Mouse (Mus musculus) mouse trophoblast stem cell (cell line): ENCODE results near the gene 2900011O08Rik.
"Not testable (repeated sequence)": the region's sequence is repeated elsewhere in the genome, so short reads cannot be mapped to it uniquely, and the experiment has no call there.

Experiments
- in situ Hi-C, 2 experiments: fragments of 300-500 bp; cut with MseI, MboI; formaldehyde crosslinking; loops; 2 replicates in 1 of 2; 3 replicates in 1 of 2; pipeline ENCODE4 v1.15.1; 2025

The 2900011O08Rik gene

DNA sequence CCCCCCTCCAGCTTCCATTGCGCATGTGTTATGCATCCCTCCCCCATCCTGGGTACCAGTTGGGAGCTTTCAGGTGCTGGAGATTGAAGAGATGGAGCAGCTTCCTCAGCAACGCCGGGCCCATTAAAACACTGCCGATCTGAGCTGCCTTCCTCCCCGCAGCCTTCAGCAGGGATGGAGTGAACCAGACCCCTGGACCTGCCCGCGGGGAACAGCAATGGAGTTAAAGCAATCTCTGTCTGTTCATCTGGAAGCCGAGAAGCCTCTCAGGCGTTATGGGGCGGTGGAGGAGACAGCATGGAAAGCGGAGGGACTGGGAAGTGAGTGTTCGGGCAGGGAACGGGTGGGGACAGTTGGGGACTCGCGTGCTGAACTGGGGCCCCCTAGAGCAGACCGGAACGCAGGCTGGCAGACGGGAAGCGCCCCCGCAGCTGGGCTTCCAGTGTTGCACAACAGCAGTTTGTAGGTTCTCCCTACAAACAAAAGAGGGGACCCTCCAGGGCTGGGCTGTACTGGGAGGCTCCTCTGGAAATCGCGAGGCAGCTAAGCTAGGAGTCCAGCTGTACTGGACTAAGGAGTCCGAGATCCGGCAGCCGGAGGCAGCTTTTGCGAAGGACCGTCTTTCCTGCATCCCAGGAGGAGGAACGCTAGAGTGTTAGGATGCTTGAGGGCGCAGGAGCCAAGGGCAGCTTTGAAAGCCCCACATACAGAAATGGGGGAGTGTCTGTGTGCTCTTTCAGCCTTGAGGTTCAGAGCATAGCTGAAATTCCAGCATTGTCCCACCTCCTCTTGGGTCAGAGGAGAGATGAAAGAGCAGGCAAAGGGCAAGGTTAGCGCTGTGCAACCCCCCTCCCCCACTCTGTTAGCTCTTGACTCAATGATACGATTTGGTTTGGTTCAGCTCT, at the start of gene 2900011O08Rik, which contains the start of gene Ifitm7:
2900011O08Rik (plus strand) TSS at position 31 of the 905 bp plus-strand sequence.
Ifitm7 (minus strand) TSS at position 315 of the 905 bp plus-strand sequence.
- in situ Hi-C loops, result no loop called here

DNA sequence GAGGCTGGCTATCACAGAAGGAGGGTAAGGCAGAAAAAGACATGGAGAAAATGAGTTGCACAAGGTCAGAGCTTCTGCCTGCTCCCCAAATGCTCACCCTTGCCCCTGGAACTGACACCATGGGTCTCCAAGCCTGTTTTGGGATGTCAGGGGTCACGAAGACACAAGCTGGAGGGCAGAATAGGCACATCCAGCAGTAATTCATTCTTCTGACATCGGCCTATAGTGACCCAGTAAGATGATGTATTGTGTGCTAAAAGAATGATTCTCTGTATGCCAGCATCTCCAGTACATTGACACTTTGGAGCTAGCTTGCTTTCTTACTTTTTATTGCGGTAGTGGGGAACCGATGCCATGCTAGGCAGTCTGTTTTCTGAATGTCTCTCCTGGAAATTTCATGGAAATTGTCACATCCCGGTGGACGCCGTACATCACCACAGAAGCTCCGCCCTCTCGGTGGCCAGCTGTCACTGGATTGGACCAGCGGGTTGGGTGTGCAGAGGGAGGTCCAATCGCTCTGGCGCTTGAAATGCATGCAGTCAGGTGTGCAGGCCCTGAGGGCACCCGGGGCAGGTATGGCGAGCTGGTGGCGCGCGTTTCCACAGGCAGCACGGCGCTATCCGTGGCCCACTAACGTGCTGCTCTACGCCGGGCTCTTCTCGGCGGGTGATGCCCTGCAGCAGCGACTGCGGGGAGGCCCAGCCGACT, 46.1 kb upstream of the 2900011O08Rik start:
- in situ Hi-C loops, result no loop called here

DNA sequence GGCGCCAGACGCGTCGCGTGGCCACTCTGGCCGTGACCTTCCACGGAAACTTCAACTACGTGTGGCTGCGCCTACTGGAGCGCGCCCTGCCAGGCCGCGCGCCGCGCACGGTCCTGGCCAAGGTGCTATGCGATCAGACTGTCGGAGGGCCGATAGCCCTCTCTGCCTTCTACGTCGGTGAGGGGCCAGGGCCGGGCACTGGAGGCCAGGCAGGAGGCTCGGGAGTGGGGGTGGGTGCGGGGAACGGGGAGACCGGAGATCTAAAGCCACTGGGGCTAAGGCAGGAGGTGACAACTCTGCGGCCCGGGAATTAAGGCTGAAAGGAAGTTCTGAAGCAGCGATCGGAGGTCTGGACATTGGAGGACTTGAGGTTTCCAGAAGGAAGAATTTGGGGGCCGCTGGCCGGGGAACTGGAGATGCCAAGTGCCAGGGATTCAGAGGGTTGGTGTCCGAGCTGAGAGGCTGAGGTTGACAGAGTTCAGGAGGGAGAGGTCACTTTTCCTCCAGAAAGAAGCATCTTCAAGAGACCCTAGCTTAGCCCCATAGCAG, 45.5 kb upstream of the 2900011O08Rik start:
- in situ Hi-C loops, result no loop called here

DNA sequence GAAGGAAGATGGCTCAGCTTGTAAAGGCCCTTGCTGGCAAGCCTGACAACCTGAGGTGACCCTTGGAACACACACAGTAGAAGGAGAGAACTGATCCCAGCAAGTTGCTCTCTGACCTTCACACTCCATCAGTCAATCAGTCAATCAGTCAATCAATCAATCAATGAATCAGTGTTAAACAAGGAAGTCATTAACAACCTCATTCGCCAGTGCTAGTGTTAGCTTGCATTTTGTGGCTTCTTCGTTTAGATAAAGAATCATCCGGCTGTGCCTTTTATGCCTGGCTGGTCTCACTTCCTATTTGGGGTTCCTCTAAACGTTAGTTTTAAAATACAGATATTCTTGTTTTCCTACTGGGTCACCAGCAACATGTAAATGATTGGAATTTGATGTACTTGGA, 42.2 kb upstream of the 2900011O08Rik start:
- in situ Hi-C loops, result no loop called here

DNA sequence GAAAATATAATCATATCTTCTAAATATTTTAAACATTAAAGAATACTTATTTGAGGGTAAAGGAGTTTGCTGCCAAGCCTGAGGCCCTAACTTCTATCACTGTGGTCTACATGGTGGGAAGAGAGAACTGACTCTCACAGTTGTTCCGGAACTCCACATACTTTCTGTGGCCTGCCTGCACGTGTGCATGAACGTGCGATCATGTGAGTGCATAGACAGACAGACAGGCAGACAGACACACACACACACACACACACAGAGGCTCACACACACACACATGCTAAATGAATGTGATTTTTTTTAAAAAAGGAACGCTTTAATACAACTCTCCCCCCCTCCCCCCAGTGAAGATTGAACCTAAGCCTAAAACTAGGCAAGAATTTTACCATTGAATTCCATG, 41.7 kb upstream of the 2900011O08Rik start:
- in situ Hi-C loops, result no loop called here

DNA sequence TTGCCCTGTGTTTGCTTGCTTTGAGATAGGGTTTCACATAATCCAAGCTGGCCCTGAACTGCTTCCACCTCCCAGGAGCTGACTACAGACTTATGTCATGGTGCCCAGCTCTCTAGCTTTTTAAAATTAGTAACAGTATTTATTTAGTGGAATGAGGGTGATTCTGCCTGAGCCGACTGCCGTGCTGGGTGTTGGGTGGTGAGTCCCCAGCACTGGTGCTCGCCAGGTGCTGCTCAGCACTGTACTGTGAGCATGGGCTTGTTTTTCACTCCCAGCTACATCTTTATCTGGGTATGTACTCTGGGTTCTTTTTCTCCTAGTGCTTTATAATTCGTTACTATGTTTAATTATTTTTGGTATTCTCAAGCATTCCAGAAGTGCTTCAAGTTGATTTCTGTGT, 41.3 kb upstream of the 2900011O08Rik start:
- in situ Hi-C loops, result no loop called here

DNA sequence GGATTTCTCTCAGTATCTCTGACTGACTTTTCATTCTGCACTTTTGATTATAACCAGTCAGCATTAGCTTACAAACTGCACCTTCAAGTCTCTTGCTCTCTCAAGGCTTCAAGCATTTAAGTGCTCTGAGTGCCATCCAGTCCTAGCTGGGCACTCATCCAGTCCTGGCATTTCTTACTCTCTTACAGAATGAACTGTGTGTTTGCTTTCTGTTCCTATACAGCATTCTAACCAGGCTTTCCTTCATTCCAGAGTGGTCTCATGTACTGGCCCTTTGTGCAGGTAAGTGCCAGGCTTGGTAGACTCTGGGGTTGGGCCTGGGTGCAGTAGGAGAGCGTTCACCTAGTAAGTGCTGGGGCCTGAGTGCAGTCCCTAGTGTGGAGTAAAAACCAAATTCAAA, 40.1 kb upstream of the 2900011O08Rik start:
- in situ Hi-C loops, result no loop called here

DNA sequence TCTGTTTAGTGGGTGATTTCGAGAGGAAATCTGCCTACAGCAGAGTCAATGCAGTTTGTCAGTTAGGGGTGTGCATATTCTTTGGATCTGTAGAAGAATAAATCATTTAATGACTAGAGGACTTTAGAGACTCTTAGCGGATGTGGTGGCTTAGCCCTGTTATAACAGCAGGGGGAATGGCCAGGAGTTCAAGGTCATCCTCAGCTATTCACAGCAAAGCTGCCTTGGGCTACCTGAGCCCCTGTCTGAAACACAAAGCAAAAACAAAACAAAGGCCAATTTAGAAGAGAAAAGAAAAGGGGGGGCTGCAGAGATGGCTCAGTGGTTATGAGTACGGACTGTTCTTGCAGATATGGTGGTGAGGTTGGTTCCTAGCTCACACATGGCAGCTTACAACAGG, 35.2 kb upstream of the 2900011O08Rik start:
- in situ Hi-C loops, result no loop called here

DNA sequence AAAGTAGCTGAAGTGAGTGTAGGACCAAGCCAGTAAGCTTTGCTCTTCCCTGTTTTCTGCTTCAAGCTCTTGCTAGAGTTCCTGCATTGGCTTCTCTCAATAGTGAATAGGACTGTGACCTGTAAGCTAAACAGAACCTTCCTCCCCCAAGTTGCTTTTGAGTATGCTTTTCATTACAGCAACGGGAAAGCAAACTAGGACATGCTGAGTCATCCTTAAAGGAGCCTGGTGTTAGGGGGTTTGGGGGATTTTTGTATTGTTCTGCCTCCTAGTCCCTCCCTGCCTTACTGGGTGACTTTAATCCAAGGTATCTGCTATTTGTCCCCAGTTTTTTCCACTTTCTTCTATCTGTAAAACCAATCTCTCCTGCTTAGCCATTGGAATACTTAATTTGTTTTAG, 24.4 kb upstream of the 2900011O08Rik start:
- in situ Hi-C loops, result no loop called here

DNA sequence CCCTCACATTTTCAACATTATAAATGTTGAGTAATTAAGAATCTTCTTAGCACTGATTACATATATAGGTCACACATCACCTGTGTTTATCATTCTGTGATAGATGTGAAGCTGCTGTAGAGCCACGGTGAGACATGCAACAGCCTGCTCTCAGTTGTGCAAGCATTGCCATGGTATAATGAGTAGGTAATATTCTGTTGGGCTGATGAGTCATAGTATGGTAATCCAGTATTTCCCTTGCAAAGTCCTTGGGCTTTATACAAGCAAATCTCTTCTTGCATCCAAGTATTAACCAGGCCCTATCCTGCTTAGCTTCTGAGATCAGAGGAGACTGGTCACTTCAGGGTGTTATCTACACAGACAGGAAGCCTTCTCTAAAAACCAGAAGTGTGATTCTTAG, 17.3 kb upstream of the 2900011O08Rik start:
- in situ Hi-C loops, result no loop called here

DNA sequence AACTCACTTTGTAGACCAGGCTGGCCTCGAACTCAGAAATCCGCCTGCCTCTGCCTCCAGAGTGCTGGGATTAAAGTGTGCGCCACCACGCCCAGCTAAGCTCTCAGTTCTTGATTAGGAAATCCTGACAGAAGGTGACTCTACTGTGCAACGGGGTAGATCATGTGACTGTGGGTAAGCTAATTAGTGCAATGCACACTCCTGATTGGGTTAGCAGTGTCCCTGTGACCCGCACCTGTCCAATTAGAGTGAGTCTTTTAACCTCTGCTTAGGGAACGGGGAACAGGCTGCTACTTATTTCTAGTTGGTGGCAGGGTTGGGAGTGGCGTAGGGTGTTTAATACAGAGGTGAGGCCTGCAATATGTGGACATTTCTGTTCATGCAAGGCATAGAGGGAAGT, 14.4 kb upstream of the 2900011O08Rik start:
- in situ Hi-C loops, result no loop called here

DNA sequence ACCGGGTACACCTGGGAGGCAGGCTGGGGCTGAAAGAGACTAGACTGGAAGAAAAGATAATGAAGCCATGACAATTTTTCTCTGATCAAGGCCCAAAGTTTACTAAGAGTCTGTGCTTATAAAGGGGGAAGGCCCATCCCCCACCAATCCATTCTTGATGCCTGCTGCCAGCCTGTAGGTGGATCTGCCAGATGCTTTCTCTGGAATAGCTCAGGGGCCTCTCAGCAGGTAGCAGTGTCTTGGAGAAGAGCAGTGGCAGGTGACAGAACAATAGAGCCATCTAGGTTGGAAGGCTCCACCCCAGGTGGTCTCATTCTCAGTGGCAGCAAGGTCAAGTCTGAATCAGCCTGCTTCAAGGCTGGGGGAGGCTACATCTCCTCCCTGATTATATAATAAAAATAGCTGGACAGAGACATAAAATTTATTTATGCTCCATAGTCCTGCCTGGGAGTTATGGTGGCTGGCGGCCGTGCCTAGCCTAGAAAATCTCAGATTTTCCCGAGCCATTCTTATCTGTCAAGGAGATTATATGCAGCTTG, 10.0 kb upstream of the 2900011O08Rik start:
- in situ Hi-C loops, result not testable (repeated sequence)

DNA sequence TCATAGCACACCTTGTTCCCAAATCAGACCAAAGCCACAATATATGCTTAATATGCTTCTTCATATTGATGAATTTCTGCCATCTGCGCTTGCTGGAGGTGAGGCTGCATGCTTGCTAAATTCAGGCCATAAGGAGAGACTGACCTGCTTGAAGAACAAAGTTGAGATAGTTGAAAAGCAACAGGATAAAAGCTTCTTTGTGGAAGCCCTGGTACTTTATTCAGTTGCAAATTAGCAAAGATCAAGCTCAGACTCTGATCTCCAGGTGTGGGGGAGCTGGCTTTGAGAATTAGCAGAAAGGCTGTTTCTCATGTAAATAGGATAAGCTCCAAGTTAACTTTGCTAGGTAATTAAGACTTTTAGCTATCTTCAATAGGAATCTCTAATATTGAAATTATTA, 9.4 kb upstream of the 2900011O08Rik start:
- in situ Hi-C loops, result not testable (repeated sequence)

DNA sequence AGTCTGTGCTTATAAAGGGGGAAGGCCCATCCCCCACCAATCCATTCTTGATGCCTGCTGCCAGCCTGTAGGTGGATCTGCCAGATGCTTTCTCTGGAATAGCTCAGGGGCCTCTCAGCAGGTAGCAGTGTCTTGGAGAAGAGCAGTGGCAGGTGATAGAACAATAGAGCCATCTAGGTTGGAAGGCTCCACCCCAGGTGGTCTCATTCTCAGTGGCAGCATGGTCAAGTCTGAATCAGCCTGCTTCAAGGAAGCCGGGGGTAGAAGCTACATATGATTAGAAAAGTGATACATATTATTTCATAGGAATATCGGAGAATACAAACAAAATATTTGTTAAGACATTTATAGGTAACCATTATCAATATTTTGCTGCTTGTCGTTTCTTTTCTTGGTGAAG, 4.7 kb upstream of the 2900011O08Rik start:
- in situ Hi-C loops, result not testable (repeated sequence)

DNA sequence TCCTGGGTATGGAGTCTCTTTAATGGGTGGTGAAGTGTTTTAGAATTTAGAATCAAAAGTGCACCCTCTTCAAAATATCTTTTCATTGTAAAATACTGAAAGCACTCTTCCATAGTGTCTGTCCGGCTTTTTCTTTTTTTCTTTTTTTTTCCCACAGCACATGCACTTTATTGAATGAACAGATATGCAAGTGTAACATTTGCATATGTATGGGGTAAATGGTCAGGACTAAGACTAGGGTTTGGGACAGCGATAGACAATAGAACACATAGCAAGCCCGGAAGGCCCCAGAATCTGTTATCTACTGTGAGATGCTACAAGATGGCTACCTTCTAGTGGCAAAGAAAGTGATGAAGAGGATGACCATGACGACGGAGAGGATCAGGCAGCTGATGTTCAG, 3.2 kb upstream of the 2900011O08Rik start:
- in situ Hi-C loops, result no loop called here

DNA sequence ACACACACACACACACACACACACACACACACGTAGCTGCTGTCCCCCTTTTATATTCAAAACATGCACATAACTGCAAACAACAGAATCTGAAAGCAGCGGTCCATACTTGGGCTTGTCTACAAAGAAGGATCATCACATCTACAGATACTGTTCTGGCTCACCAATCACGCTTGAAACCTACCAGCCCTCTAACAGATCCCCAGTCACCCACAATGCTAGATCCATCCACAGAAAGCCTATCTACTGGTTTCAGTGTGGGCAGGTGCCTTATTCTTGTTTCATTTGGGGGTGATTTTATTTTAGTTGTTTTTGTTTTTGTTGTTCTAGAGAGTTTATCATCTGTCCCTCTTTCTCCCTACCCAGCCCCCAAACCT, 219 bp upstream of the 2900011O08Rik start:
- in situ Hi-C loops, result no loop called here

DNA sequence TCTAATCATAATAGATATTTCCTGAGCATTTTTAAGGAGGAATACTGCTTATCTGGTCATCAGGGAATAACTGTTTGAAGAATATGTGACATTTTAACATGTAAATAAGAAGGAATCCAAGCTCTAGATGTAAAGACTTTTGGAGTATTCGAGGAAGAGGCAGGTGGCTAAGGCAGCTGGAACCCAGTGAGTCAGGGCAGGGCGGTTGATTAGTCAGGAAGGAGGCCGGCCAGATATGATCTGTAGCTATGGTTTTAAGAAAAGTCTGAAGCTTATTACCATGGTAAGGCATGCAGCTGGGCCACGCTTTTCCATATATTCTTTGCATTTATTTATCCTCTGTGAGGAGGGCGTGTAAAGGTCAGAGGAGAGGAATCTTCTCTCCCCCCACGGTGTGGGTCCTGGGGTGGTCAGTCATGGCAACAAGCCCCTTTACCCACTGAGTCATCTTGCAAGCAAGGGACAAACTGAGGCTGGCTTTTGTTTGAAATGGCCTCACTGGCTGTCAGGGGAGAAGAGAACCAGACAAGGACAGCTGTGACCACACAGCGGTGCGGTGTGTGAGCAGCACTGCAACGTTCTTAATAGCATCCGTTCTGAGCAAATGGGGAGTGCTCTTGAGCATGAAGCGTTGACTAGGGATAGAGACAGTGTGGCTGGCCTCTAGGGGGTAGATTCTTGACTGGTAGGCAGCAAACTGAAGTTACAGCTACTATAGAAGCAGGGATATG, 6.3 kb downstream of the 2900011O08Rik start:
- in situ Hi-C loops, result no loop called here

DNA sequence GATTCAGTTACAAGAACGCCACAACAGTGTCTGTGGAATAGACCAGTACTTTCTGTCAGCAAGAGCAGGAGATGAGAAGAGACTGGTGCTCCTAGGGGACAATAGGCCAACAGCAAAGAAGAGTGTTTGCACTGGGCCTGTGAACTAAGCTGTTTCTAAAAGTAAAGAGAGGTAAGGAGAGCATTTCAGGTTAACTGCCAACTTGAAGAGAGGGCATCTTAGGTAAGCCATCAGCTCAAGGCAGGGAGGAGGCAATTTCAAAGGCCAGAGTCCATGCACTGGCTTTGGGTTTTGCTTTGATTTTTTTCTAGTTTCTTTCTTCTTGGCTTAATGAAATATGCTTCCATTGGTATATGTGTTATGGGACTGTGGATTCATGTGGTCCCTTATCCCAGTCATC, 7.7 kb downstream of the 2900011O08Rik start:
- in situ Hi-C loops, result no loop called here

DNA sequence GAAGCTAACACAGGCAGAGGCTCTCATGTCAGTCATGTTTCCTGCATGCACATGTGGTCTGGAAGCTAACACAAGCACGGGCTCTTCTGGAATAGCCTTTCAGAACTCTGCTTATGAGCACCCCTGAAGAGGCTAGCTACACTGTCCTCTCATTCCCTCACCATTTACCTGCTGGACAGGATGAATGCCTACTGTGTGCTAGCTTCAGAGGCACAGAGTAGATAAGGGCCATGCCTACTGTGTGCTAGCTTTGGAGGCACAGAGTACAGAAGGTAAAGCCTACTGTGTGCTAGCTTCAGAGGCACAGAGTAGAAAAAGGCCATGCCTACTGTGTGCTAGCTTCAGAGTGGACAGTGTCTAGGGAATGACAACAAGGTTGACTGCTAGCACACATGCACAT, 8.1 kb downstream of the 2900011O08Rik start:
- in situ Hi-C loops, result no loop called here

DNA sequence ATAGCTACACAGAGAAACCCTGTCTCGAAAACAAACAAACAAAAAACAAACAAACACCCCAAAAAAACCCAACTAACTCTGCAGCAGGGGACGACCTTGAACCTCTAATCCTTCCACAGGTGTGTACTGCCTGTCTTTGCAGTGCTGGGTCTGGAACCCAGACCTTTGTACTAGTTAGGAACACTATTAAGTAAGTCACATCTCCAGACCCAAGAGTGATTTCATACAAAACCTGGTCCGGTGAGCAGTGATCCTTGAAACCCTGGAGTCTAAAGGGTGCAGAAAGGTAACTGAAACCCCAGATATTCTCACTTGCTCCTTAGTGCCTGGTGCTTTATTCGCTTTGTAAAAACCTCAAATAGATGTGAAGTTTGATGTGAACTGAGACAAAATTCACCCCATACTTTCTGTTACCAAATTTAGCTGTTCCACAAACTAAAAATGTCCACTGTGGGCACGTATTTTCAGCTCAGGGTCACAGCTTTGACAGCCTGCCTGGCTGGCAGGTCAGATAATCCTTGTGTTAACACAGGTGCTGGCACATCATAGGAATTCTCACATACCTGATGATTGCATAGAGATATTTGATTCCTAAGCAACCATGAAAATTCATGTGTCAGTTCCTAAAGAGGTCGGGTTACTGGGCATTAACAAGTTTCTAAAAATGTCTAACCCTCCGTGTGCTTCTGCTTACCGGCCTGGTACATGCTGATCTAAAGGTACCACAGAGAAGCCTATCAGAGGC, 17.2 kb downstream of the 2900011O08Rik start:
- in situ Hi-C loops, result no loop called here

DNA sequence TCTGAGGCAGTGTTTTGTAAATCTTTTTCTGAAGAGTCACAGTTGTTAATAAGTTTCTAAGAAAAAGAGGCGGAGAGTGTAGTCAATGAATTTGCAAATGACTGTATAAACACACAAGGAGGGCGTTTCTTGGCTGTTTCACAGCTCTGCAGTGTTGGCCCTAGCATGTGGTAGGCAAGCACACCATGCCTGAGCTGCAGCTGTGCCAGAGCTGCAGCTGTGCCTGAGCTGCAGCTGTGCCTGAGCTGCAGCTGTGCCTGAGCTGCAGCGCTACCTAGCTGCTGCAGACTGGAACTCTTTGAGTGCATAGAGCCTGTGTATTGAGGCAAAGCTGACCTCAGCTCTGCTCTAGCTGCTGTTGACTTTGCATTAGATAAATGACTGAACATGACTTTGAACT, 17.8 kb downstream of the 2900011O08Rik start:
- in situ Hi-C loops, result no loop called here
